Mouse (Mus musculus) bone marrow macrophage, adult 2 months (primary cell): Measurements from ENCODE around the gene Aatf.

Experiments used
- CTCF ChIP-seq: IDR thresholded peaks from 2 replicates; pipeline ENCODE4 v1.5.1; 2012; ENCODE audit warnings: low read depth, mild to moderate bottlenecking, low read length, moderate library complexity
- POLR2A ChIP-seq: IDR thresholded peaks from 2 replicates; pipeline ENCODE4 v1.6.1; 2012; ENCODE audit warnings: mild to moderate bottlenecking, low read depth, low read length, borderline replicate concordance

DNA sequence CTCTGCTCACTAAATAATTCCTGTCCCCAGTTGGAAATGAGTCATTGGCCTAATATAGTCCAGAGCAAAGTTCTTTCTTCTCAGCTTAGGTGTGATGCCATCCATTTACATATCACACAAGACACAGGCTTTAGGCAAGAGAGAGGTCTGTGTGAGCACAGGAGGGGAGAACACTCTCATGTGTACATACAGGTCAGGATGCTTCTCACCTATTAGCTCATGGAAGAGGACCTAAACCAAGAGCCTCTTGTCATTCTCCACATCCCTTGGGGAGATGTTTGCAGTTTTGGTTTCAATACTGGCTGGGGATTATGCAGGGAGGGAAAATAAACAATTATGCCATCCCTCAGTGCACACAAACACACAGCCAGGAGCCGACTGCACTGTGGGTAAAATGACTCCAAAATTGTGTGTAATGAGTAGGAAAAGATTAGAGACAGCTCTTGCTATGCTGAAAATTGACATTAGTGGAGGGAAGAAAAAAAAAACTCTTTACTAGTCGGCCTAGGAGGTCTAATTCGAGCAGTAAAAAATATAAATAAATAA lies 137.3 kb downstream of the Aatf start:
- TF ChIP-seq CTCF (no peak), POLR2A (no peak)
